Comparison of ENCODE assay signal across 7 mouse cellular contexts in genomic region chr10:89696270-89696669, GRCm38 (mm10). TPM values are rescaled to one million over a fixed set of nuclear protein-coding genes. Genes with fewer than 3 reads are reported as not detected.
DNase-seq lines count a peak whose midpoint lies in the region; ATAC-seq and TF ChIP-seq lines count a peak whose summit lies in the region.
"Not testable (repeated sequence)": the region's sequence is repeated elsewhere in the genome, so short reads cannot be mapped to it uniquely, and the experiment has no call there.

No protein-coding gene starts in this region.

- not testable (repeated sequence) for H3K79me2 ChIP-seq in MEL (ENCODE audit: control insufficient read depth, insufficient read depth, low read length, poor library complexity); heart, adult 2 months (replicated peaks; ENCODE audit: control insufficient read depth, insufficient read depth, low read length)

- TF ChIP-seq POLR2A in MEL (IDR thresholded peaks at IDR 0.05; ENCODE audit: control insufficient read depth in 1 of 2, insufficient read depth in 1 of 2, low read depth in 1 of 2, low read length in 2 of 2, poor library complexity in 1 of 2); cerebellum, adult 2 months (IDR thresholded peaks at IDR 0.05; ENCODE audit: borderline replicate concordance, insufficient read depth, low read length); heart, adult 2 months (IDR thresholded peaks at IDR 0.05; ENCODE audit: insufficient read depth, low read depth, low read length): not testable (repeated sequence)

- H3K9ac ChIP-seq in MEL (ENCODE audit: control insufficient read depth, low read depth, low read length, poor library complexity, severe bottlenecking) = peak overlapping the region; percentile 67
- H3K9ac ChIP-seq in heart, adult 2 months (ENCODE audit: low read depth, low read length); kidney, postnatal 0 days (ENCODE audit: low read depth, low read length); liver, postnatal 0 days (replicated peaks); stomach, postnatal 0 days (ENCODE audit: low read length): not testable (repeated sequence)

- peak; percentile 52 for TF ChIP-seq RAD21 in MEL (IDR thresholded peaks at IDR 0.05; ENCODE audit: low read depth, low read length)

- H3K4me1 ChIP-seq in MEL (ENCODE audit: control insufficient read depth in 1 of 2, insufficient read depth in 2 of 2, low read length in 2 of 2); cerebellum, adult 2 months (ENCODE audit: control insufficient read depth, insufficient read depth, low read length); heart, adult 2 months (ENCODE audit: control insufficient read depth, insufficient read depth, low read length); kidney, postnatal 0 days (replicated peaks; ENCODE audit: insufficient read depth, low read length); liver, postnatal 0 days (ENCODE audit: insufficient read depth); stomach, postnatal 0 days (replicated peaks; ENCODE audit: control insufficient read depth, insufficient read depth): not testable (repeated sequence)

- WGBS in cerebellum, adult 2 months = 48% methylated on average over 2 of the region's 2 CpGs
- 74% methylated on average over 2 of the region's 2 CpGs for WGBS in heart, adult 2 months
- WGBS in kidney, postnatal 0 days = 83% methylated on average over 2 of the region's 2 CpGs
- WGBS in liver, postnatal 0 days (ENCODE audit: insufficient replicate concordance) = 70% methylated on average over 2 of the region's 2 CpGs
- WGBS in stomach, postnatal 0 days = 77% methylated on average over 2 of the region's 2 CpGs

- TF ChIP-seq CTCF in MEL (IDR thresholded peaks at IDR 0.05 in 2 of 3, conservative IDR thresholded peaks at IDR 0.05 in 1 of 3; ENCODE audit: control insufficient read depth in 1 of 3, insufficient read depth in 1 of 3, low read depth in 2 of 3, low read length in 3 of 3, poor library complexity in 1 of 3, severe bottlenecking in 1 of 3) = peak; percentile 32 to 48 (median 32); a peak in 5 of 6 replicates
- 0 out of 2 replicates have a peak, but pooled peaks have one; percentile 15 for TF ChIP-seq CTCF in cerebellum, adult 2 months (IDR thresholded peaks at IDR 0.05; ENCODE audit: borderline replicate concordance, insufficient read depth, low read depth, low read length)
- TF ChIP-seq CTCF in heart, adult 2 months (IDR thresholded peaks at IDR 0.05) = peak; percentile 19; the same call in 1 of the 2 replicates
- TF ChIP-seq CTCF in kidney, postnatal 0 days (IDR thresholded peaks at IDR 0.05; ENCODE audit: low read depth) = peak; percentile 16; the same call in 1 of the 2 replicates
- peak; percentile 16; the same call in 1 of the 2 replicates for TF ChIP-seq CTCF in left cerebral cortex, adult 2 months (IDR thresholded peaks at IDR 0.05)
- TF ChIP-seq CTCF in liver, postnatal 0 days (IDR thresholded peaks at IDR 0.05; ENCODE audit: low read depth) = 0 out of 2 replicates have a peak, but pooled peaks have one; percentile 8
- peak; percentile 18; the same call in 1 of the 2 replicates for TF ChIP-seq CTCF in stomach, postnatal 0 days (IDR thresholded peaks at IDR 0.05; ENCODE audit: low read depth)

- not testable (repeated sequence) for TF ChIP-seq EP300 in MEL (IDR thresholded peaks at IDR 0.05; ENCODE audit: low read depth in 1 of 2, low read length in 2 of 2); heart, adult 2 months (IDR thresholded peaks at IDR 0.05; ENCODE audit: insufficient read depth, low read depth, low read length); liver, postnatal 0 days (IDR thresholded peaks at IDR 0.05; ENCODE audit: low read depth); stomach, postnatal 0 days (optimal IDR thresholded peaks at IDR 0.05)

- H3K36me3 ChIP-seq in MEL (ENCODE audit: control insufficient read depth in 1 of 2, insufficient read depth in 2 of 2, low read length in 2 of 2) = peaks cover 0 to 16% of the 10 kb centered on the region in 2 experiments; a peak in 2 of 4 replicates
- not testable (repeated sequence) for H3K36me3 ChIP-seq in heart, adult 2 months (ENCODE audit: control insufficient read depth, insufficient read depth, low read length); kidney, postnatal 0 days (ENCODE audit: insufficient read depth, low read length); liver, postnatal 0 days (replicated peaks; ENCODE audit: insufficient read depth, low read length); stomach, postnatal 0 days (ENCODE audit: control insufficient read depth, insufficient read depth, low read length)

- not testable (repeated sequence) for ATAC-seq in kidney, postnatal 0 days (replicated peaks; ENCODE audit: low FRiP score, low read depth); liver, postnatal 0 days; stomach, postnatal 0 days (ENCODE audit: low FRiP score, low TSS enrichment)

- peak overlapping the region; percentile 66 to 94 for H3K4me3 ChIP-seq in MEL (ENCODE audit: control insufficient read depth in 1 of 2, insufficient read depth in 1 of 2, low read depth in 2 of 2, low read length in 2 of 2)
- H3K4me3 ChIP-seq in cerebellum, adult 2 months (replicated peaks; ENCODE audit: insufficient read depth, low read depth, low read length); heart, adult 2 months; kidney, postnatal 0 days (replicated peaks; ENCODE audit: low read depth, low read length); left cerebral cortex, adult 2 months; liver, postnatal 0 days (ENCODE audit: low read depth, low read length); stomach, postnatal 0 days (ENCODE audit: low read depth, low read length): not testable (repeated sequence)

- H3K9me3 ChIP-seq in MEL (replicated peaks; ENCODE audit: insufficient read depth, low read length); kidney, postnatal 0 days (replicated peaks; ENCODE audit: low read length); liver, postnatal 0 days (ENCODE audit: low read length); stomach, postnatal 0 days (ENCODE audit: control insufficient read depth, low read length): not testable (repeated sequence)

- intact Hi-C loops in heart, adult 2 months (cut with DNase I); left cerebral cortex, adult 2 months (cut with DNase I): not testable (repeated sequence)

- peak; percentile 62 for DNase-seq in MEL (ENCODE audit: low read depth, low spot score)
- DNase-seq in cerebellum, adult 2 months; heart, adult 2 months; kidney, postnatal 0 days (ENCODE audit: low spot score); left cerebral cortex, adult 2 months (ENCODE audit: extremely low spot score in 1 of 2, low spot score in 2 of 2); liver, postnatal 0 days; stomach, postnatal 0 days (ENCODE audit: low spot score): not testable (repeated sequence)

- H3K27ac ChIP-seq in MEL (ENCODE audit: control insufficient read depth, low read depth, low read length) = peak overlapping the region; percentile 92
- H3K27ac ChIP-seq in cerebellum, adult 2 months (ENCODE audit: insufficient read depth, low read length); heart, adult 2 months; kidney, postnatal 0 days; left cerebral cortex, adult 2 months; liver, postnatal 0 days (ENCODE audit: low read depth); stomach, postnatal 0 days (replicated peaks): not testable (repeated sequence)

- H3K27me3 ChIP-seq in MEL (ENCODE audit: control insufficient read depth in 1 of 2, insufficient read depth in 2 of 2, low read length in 2 of 2); cerebellum, adult 2 months (ENCODE audit: control insufficient read depth, insufficient read depth, low read length); heart, adult 2 months (ENCODE audit: control insufficient read depth, insufficient read depth, low read length); kidney, postnatal 0 days (ENCODE audit: insufficient read depth, low read length); liver, postnatal 0 days (ENCODE audit: insufficient read depth, low read length); stomach, postnatal 0 days (ENCODE audit: control insufficient read depth, insufficient read depth, low read length): not testable (repeated sequence)

- not testable (repeated sequence) for H3K4me2 ChIP-seq in kidney, postnatal 0 days (ENCODE audit: low read length); liver, postnatal 0 days (ENCODE audit: low read depth, low read length); stomach, postnatal 0 days (replicated peaks; ENCODE audit: low read depth)

RNA-seq across cellular contexts. Expression of gene Scyl2, which starts 10.2 kb away (rescaled TPM):
- 19.8 and 21.8 TPM in 2 replicates for total RNA-seq in MEL (2012; rRNA removed)
- 10 to 100 TPM in 1 of 2 experiments, not detected in 1; 27.9 TPM for polyA plus RNA-seq in MEL (2012; ENCODE audit: insufficient read depth in 1 of 2, insufficient read length in 2 of 2, low read depth in 1 of 2, low replicate concordance in 2 of 2, missing spikeins in 1 of 2)
- 29.7 and 31.5 TPM in 2 replicates for polyA plus RNA-seq in cerebellum, adult 2 months (2012; rRNA removed)
- total RNA-seq in heart, adult 2 months (2021) = 10 to 100 TPM; 15.4 to 16.2 TPM
- 8.2 and 14.3 TPM in 2 replicates for polyA plus RNA-seq in heart, adult 2 months (2012; rRNA removed)
- 6.7 and 7.0 TPM in 2 replicates for polyA plus RNA-seq in kidney, postnatal 0 days (2015; fragmentation: Nextera tagmentation; extraction: Ambion mirVana)
- total RNA-seq in left cerebral cortex, adult 2 months (2021) = 10 to 100 TPM; 34.2 to 34.7 TPM
- polyA plus RNA-seq in liver, postnatal 0 days (2015; fragmentation: Nextera tagmentation; extraction: Ambion mirVana) = 3.5 and 4.8 TPM in 2 replicates
- 5.0 and 5.3 TPM in 2 replicates for polyA plus RNA-seq in stomach, postnatal 0 days (2015; fragmentation: Nextera tagmentation; extraction: Ambion mirVana)

RNA-seq across cellular contexts. Expression of gene Actr6, which starts 35.8 kb away (rescaled TPM):
- 14.4 and 14.6 TPM in 2 replicates for total RNA-seq in MEL (2012; rRNA removed)
- 100 to 1,000 TPM in 1 of 2 experiments, 10 to 100 TPM in 1; 15.3 to 414 TPM for polyA plus RNA-seq in MEL (2012; ENCODE audit: insufficient read depth in 1 of 2, insufficient read length in 2 of 2, low read depth in 1 of 2, low replicate concordance in 2 of 2, missing spikeins in 1 of 2)
- polyA plus RNA-seq in cerebellum, adult 2 months (2012; rRNA removed) = 18.0 and 18.7 TPM in 2 replicates
- 10 to 100 TPM; 12.2 to 13.4 TPM for total RNA-seq in heart, adult 2 months (2021)
- 1.5 and 6.6 TPM in 2 replicates for polyA plus RNA-seq in heart, adult 2 months (2012; rRNA removed)
- 38.5 and 40.7 TPM in 2 replicates for polyA plus RNA-seq in kidney, postnatal 0 days (2015; fragmentation: Nextera tagmentation; extraction: Ambion mirVana)
- total RNA-seq in left cerebral cortex, adult 2 months (2021) = 10 to 100 TPM; 21.5 to 23.0 TPM
- polyA plus RNA-seq in liver, postnatal 0 days (2015; fragmentation: Nextera tagmentation; extraction: Ambion mirVana) = 19.2 and 19.9 TPM in 2 replicates
- polyA plus RNA-seq in stomach, postnatal 0 days (2015; fragmentation: Nextera tagmentation; extraction: Ambion mirVana) = 17.1 TPM in 2 replicates

RNA-seq across cellular contexts. Expression of gene Uhrf1bp1l, which starts 48.5 kb away (rescaled TPM):
- 26.0 and 29.4 TPM in 2 replicates for total RNA-seq in MEL (2012; rRNA removed)
- 10 to 100 TPM; 23.7 to 44.8 TPM for polyA plus RNA-seq in MEL (2012; ENCODE audit: insufficient read depth in 1 of 2, insufficient read length in 2 of 2, low read depth in 1 of 2, low replicate concordance in 2 of 2, missing spikeins in 1 of 2)
- polyA plus RNA-seq in cerebellum, adult 2 months (2012; rRNA removed) = 52.4 and 56.8 TPM in 2 replicates
- total RNA-seq in heart, adult 2 months (2021) = 10 to 100 TPM; 20.6 to 27.7 TPM
- 7.9 and 9.8 TPM in 2 replicates for polyA plus RNA-seq in heart, adult 2 months (2012; rRNA removed)
- 28.3 and 30.9 TPM in 2 replicates for polyA plus RNA-seq in kidney, postnatal 0 days (2015; fragmentation: Nextera tagmentation; extraction: Ambion mirVana)
- 10 to 100 TPM; 90.6 to 94.6 TPM for total RNA-seq in left cerebral cortex, adult 2 months (2021)
- 13.2 and 14.7 TPM in 2 replicates for polyA plus RNA-seq in liver, postnatal 0 days (2015; fragmentation: Nextera tagmentation; extraction: Ambion mirVana)
- polyA plus RNA-seq in stomach, postnatal 0 days (2015; fragmentation: Nextera tagmentation; extraction: Ambion mirVana) = 13.3 TPM in 2 replicates
